Mouse (Mus musculus) neural tube, embryonic 15.5 days (tissue): ENCODE results near the gene Rhbdl3. TPM values are rescaled to one million over a fixed set of nuclear protein-coding genes. Genes with fewer than 3 reads are reported as not detected.

Source experiments
- ATAC-seq: fragments of 200-750 bp; cut with Nextera tagmentation; 2 replicates; pipeline ENCODE4 v1.8.0; 2017; ENCODE audit warnings: mild to moderate bottlenecking, moderate TSS enrichment, moderate library complexity; ENCODE audit not compliant: low FRiP score
- H3K27ac ChIP-seq: fragments of 300-500 bp; sonication (generic); replicated peaks from 2 replicates; pipeline ENCODE4 v1.5.1; 2015; ENCODE audit warnings: mild to moderate bottlenecking, inconsistent platforms
- H3K27me3 ChIP-seq: fragments of 300-500 bp; sonication (generic); replicated peaks from 2 replicates; pipeline ENCODE4 v1.6.1; 2015; ENCODE audit warnings: inconsistent platforms
- H3K36me3 ChIP-seq: fragments of 300-500 bp; sonication (generic); 2 replicates; pipeline ENCODE4 v1.6.1; 2015; ENCODE audit warnings: inconsistent platforms
- H3K4me1 ChIP-seq: fragments of 300-500 bp; sonication (generic); 2 replicates; pipeline ENCODE4 v1.6.1; 2015; ENCODE audit warnings: inconsistent platforms
- H3K4me2 ChIP-seq: fragments of 300-500 bp; sonication (generic); 2 replicates; pipeline ENCODE4 v1.6.1; 2015; ENCODE audit warnings: inconsistent platforms, mild to moderate bottlenecking, moderate library complexity
- H3K4me3 ChIP-seq: fragments of 300-500 bp; sonication (generic); replicated peaks from 2 replicates; pipeline ENCODE4 v1.5.1; 2015; ENCODE audit warnings: mild to moderate bottlenecking, inconsistent platforms
- H3K9ac ChIP-seq: fragments of 300-500 bp; sonication (generic); replicated peaks from 2 replicates; pipeline ENCODE4 v1.6.1; 2015; ENCODE audit warnings: mild to moderate bottlenecking, inconsistent platforms
- H3K9me3 ChIP-seq: fragments of 300-500 bp; sonication (generic); replicated peaks from 2 replicates; pipeline ENCODE4 v1.6.1; 2016; ENCODE audit warnings: inconsistent platforms
- WGBS: fragments of 180-500 bp; shearing (Covaris S2); methylation state at CpG from one replicate; pipeline ENCODE4 v1.1.7; 2015; ENCODE audit warnings: mixed read lengths; 5-methylcytosine and 5-hydroxymethylcytosine counted together
- polyA plus RNA-seq: library from polyadenylated mRNA; unstranded; fragments of >200 nt; fragmentation: Nextera tagmentation; extraction: Ambion mirVana; gene quantifications from 2 replicates; pipeline ENCODE4 v1.2.1, GENCODE M21; 2015

The Rhbdl3 gene
- polyA plus RNA-seq, 1 experiment from 2014 or later: 4.2 TPM

DNA sequence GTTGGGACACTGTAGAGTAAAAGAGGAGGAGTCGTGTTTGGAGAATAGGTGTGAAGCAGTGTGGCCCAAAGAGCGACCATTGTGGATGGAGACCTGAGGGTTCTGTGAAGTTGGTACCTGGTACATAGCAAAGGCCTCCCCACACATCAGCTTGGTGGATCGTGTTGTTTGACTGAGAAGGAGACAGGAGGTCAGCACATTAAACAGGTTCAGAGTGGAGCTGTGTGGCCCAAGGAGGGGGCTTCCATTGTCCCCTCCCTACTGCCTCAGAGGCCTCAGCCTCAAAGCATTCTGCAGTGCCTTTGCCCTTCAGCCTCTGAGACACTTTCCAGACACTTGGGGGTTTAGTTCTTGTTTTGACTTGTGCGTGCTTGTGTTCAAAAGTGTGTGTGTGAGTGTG lies 13.2 kb downstream of the Rhbdl3 start:
- H3K4me3 ChIP-seq: no peak overlapping the region

GRCm38 (mm10) chr11:80315743-80316639 lies 15.3 kb downstream of the Rhbdl3 start:
- Histone ChIP-seq H3K9ac (no peak overlapping the region), H3K4me1 (peaks cover 25% of the 10 kb centered on the region), H3K27ac (peak overlapping the region; percentile 48; the same call in 1 of the 2 replicates), H3K4me2 (no peak overlapping the region), H3K36me3 (no peaks in the 10 kb centered on the region), H3K27me3 (no peaks in the 10 kb centered on the region), H3K9me3 (no peaks in the 10 kb centered on the region), H3K4me3 (no peak overlapping the region)
- WGBS: 23% methylated on average over 10 of the region's 10 CpGs
- ATAC-seq: peak; percentile 66

More for the DNA sequence above, 13.2 kb downstream of the Rhbdl3 start:
- no peak for ATAC-seq
- Histone ChIP-seq H3K4me1 (peaks cover 26% of the 10 kb centered on the region), H3K27ac (no peak overlapping the region), H3K9ac (no peak overlapping the region), H3K9me3 (no peaks in the 10 kb centered on the region), H3K36me3 (no peaks in the 10 kb centered on the region), H3K4me2 (no peak overlapping the region), H3K27me3 (no peaks in the 10 kb centered on the region)
- WGBS: 70% methylated on average over 4 of the region's 4 CpGs

DNA sequence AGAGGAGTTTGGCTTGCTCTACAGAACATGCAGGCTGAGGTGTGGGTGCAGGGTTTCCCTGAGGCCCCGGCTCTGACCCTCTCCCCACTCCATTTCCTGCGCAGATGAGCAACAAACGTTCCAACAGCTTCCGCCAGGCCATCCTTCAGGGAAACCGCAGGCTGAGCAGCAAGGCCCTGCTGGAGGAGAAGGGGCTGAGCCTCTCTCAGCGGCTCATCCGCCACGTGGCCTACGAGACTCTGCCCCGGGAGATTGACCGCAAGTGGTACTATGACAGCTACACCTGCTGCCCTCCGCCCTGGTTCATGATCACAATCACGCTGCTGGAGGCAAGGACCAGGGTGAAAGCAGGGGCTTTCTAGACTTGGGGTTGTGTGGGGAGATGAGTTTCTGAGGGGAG lies 22.5 kb downstream of the Rhbdl3 start:
- Histone ChIP-seq H3K9me3 (no peaks in the 10 kb centered on the region), H3K27me3 (no peaks in the 10 kb centered on the region), H3K4me1 (peaks cover 5% of the 10 kb centered on the region; the same call in 1 of the 2 replicates), H3K9ac (no peak overlapping the region), H3K27ac (no peak overlapping the region), H3K36me3 (no peaks in the 10 kb centered on the region), H3K4me3 (no peak overlapping the region), H3K4me2 (no peak overlapping the region)
- 35% methylated on average over 13 of the region's 13 CpGs for WGBS
- ATAC-seq: no peak

GRCm38 (mm10) chr11:80324636-80325035 lies 23.9 kb downstream of the Rhbdl3 start:
- WGBS: 79% methylated on average over 6 of the region's 6 CpGs
- no peak for ATAC-seq

GRCm38 (mm10) chr11:80332709-80333400 lies 32.1 kb downstream of the Rhbdl3 start:
- H3K27ac ChIP-seq: peak overlapping the region; percentile 56; the same call in 1 of the 2 replicates

More at GRCm38 (mm10) chr11:80324636-80325035, 23.9 kb downstream of the Rhbdl3 start:
- no peak overlapping the region for H3K4me3 ChIP-seq
- no peak overlapping the region for H3K27ac ChIP-seq
- no peaks in the 10 kb centered on the region for H3K9me3 ChIP-seq
- peaks cover 5% of the 10 kb centered on the region; the same call in 1 of the 2 replicates for H3K4me1 ChIP-seq
- H3K27me3 ChIP-seq: no peaks in the 10 kb centered on the region
- no peaks in the 10 kb centered on the region for H3K36me3 ChIP-seq
- no peak overlapping the region for H3K9ac ChIP-seq
- no peak overlapping the region for H3K4me2 ChIP-seq

GRCm38 (mm10) chr11:80335609-80336350 lies 35.1 kb downstream of the Rhbdl3 start:
- Histone ChIP-seq H3K9ac (no peak overlapping the region), H3K27ac (peak overlapping the region; percentile 41), H3K4me2 (peak overlapping the region; percentile 3; the same call in 1 of the 2 replicates), H3K4me1 (peaks cover 24% of the 10 kb centered on the region), H3K27me3 (no peaks in the 10 kb centered on the region), H3K9me3 (no peaks in the 10 kb centered on the region), H3K36me3 (no peaks in the 10 kb centered on the region), H3K4me3 (no peak overlapping the region)
- 3% methylated on average over 7 of the region's 7 CpGs for WGBS
- ATAC-seq: peak; percentile 71; the same call in 1 of the 2 replicates

More at GRCm38 (mm10) chr11:80332709-80333400, 32.1 kb downstream of the Rhbdl3 start:
- Histone ChIP-seq H3K9me3 (no peaks in the 10 kb centered on the region), H3K4me1 (peaks cover 24% of the 10 kb centered on the region), H3K4me2 (no peak overlapping the region), H3K27me3 (no peaks in the 10 kb centered on the region), H3K36me3 (no peaks in the 10 kb centered on the region), H3K4me3 (no peak overlapping the region), H3K9ac (no peak overlapping the region)
- ATAC-seq: 0 out of 2 replicates have a peak, but pooled peaks have one; percentile 32
- 41% methylated on average over 12 of the region's 12 CpGs for WGBS

GRCm38 (mm10) chr11:80336351-80336730 lies 35.6 kb downstream of the Rhbdl3 start:
- Histone ChIP-seq H3K4me1 (peaks cover 24% of the 10 kb centered on the region), H3K9ac (no peak overlapping the region), H3K4me2 (no peak overlapping the region), H3K27me3 (no peaks in the 10 kb centered on the region), H3K36me3 (no peaks in the 10 kb centered on the region), H3K9me3 (no peaks in the 10 kb centered on the region), H3K27ac (peak overlapping the region; percentile 41; the same call in 1 of the 2 replicates), H3K4me3 (no peak overlapping the region)
- ATAC-seq: no peak
- WGBS: 8% methylated on average over 6 of the region's 6 CpGs

DNA sequence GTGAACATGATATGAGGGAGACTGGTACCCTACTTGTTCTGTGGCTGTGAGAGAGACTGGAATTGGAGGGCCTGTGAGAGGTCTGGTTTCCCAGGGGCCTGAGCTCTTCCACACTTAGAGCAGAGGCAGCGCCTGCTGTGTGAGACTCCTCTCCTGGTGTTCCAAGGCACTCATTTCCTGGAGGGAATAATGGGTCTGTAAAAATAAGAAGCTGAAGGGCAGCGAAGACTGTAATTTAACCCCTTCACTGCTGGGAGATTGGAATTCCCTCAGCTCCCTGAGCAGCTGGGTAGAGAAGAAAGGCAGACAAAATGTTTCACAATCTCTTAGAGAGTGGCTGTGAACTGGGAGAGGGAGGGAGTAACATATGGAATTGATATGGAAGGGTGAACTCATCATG lies 41.8 kb downstream of the Rhbdl3 start:
- WGBS: 10% methylated on average over 2 of the region's 2 CpGs
- peaks cover 3% of the 10 kb centered on the region for H3K4me1 ChIP-seq
- H3K27me3 ChIP-seq: no peaks in the 10 kb centered on the region
- H3K36me3 ChIP-seq: no peaks in the 10 kb centered on the region
- 0 out of 2 replicates have a peak overlapping the region, but pooled peaks have one; percentile 37 for H3K27ac ChIP-seq
- no peak for ATAC-seq
- no peak overlapping the region for H3K4me3 ChIP-seq
- no peak overlapping the region for H3K9ac ChIP-seq
- H3K9me3 ChIP-seq: no peaks in the 10 kb centered on the region
- H3K4me2 ChIP-seq: no peak overlapping the region

DNA sequence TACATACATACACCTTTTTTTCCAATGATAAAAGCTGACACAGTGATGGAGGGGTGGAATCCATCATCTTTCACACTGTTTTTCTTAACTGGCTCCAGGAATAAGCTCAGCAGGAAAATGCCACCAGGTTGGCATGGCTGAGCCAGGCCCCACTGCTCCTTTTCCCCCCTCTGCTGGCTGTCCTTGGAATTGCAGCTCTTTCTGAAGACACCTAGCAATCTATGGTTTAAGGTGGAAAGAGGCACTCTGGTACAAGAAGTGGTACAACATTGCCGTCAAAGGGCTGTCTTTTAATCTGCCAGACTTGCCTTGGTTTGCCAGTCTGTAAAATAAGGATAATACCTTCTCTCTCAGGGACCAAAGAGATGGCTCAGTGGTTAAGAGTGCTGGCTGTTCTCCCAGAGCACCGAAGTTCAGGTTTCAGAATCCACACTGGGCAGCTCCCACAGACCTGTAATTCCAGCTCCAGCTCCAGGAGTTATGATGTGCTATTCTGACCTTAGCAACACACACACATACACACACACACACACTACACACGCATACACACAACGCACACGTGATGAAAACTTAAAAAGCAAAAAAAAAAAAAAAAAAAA lies 51.2 kb downstream of the Rhbdl3 start:
- no peak overlapping the region for H3K4me2 ChIP-seq
- H3K4me3 ChIP-seq: no peak overlapping the region
- no peak overlapping the region for H3K27ac ChIP-seq
- no peaks in the 10 kb centered on the region for H3K4me1 ChIP-seq
- 71% methylated on average over 5 of the region's 5 CpGs for WGBS
- ATAC-seq: peak; percentile 45; the same call in 1 of the 2 replicates
- no peak overlapping the region for H3K9ac ChIP-seq
- no peaks in the 10 kb centered on the region for H3K27me3 ChIP-seq
- no peaks in the 10 kb centered on the region for H3K36me3 ChIP-seq
- no peaks in the 10 kb centered on the region for H3K9me3 ChIP-seq

- Histone ChIP-seq H3K27ac (peak overlapping the region; percentile 73), H3K27me3 (no peaks in the 10 kb centered on the region), H3K9me3 (no peaks in the 10 kb centered on the region), H3K4me3 (no peak overlapping the region), H3K4me2 (no peak overlapping the region), H3K36me3 (0 out of 2 replicates have a peak, but pooled peaks cover 3% of the 10 kb centered on the region), H3K4me1 (no peaks in the 10 kb centered on the region), H3K9ac (no peak overlapping the region)
- WGBS: 34% methylated on average over 4 of the region's 4 CpGs
- ATAC-seq: no peak
These were observed 54.1 kb downstream of the Rhbdl3 start for GRCm38 (mm10) chr11:80354832-80355231.

- no peak overlapping the region for H3K4me2 ChIP-seq
- H3K36me3 ChIP-seq: peaks cover 58% of the 10 kb centered on the region
These were observed 68.2 kb downstream of the Rhbdl3 start for GRCm38 (mm10) chr11:80368949-80369348.

More at GRCm38 (mm10) chr11:80368949-80369348, 68.2 kb downstream of the Rhbdl3 start:
- no peaks in the 10 kb centered on the region for H3K9me3 ChIP-seq
- no peak overlapping the region for H3K27ac ChIP-seq
- H3K27me3 ChIP-seq: no peaks in the 10 kb centered on the region
- H3K9ac ChIP-seq: no peak overlapping the region
- no peaks in the 10 kb centered on the region for H3K4me1 ChIP-seq
- no peak overlapping the region for H3K4me3 ChIP-seq
- WGBS: 87% methylated on average over 1 of the region's 1 CpGs
- ATAC-seq: no peak
